13 mouse cellular contexts compared by ENCODE assay signal in the genomic region with DNA sequence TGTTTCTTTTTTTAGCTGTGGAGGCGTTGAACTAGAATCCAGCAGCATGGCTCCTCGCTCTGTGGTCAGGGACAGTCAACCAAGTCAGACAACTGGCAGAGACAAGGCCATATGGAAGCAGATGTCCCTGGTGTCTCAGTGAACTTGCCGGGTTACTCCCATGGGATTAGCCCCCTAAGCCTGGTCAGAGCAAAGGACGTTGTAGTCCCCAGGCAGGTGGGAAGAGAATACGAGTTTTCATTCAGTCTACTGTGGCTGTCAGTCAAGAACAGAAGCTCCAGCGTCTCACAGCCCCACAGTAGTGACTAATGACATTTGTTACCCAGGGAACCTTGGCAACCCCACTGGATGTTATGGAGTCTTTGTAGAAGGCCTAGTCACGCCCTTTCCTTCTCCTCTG. TPM values are rescaled to one million over a fixed set of nuclear protein-coding genes. Genes with fewer than 3 reads are reported as not detected.
DNase-seq lines count a peak whose midpoint lies in the region; ATAC-seq and TF ChIP-seq lines count a peak whose summit lies in the region.
"Had no signal": no experiment of that assay in that cellular context is flagged by ENCODE, and none has a peak within 500 bp of the region (broad histone marks: within the 10 kb centered on the region; RNA-seq: fewer than 3 reads in every experiment).

No protein-coding gene starts in this region.

- H3K9ac ChIP-seq in forebrain, embryonic 11.5 days (ENCODE audit: low read length), result no peak overlapping the region
- H3K9ac ChIP-seq in hindbrain, embryonic 16.5 days (ENCODE audit: low read depth, low read length), result no peak overlapping the region
- H3K9ac ChIP-seq in midbrain, embryonic 15.5 days, result no peak overlapping the region
- H3K9ac ChIP-seq: kidney, embryonic 15.5 days; liver, embryonic 14.5 days had no signal

- 50% methylated on average over 7 of the region's 7 CpGs for WGBS in forebrain, embryonic 11.5 days
- 20% methylated on average over 7 of the region's 7 CpGs for WGBS in hindbrain, embryonic 16.5 days
- 25% methylated on average over 7 of the region's 7 CpGs for WGBS in midbrain, embryonic 15.5 days

- H3K36me3 ChIP-seq in forebrain, embryonic 11.5 days (ENCODE audit: control insufficient read depth, insufficient read depth, low read length), result no peaks in the 10 kb centered on the region
- no peaks in the 10 kb centered on the region for H3K36me3 ChIP-seq in hindbrain, embryonic 16.5 days (ENCODE audit: control insufficient read depth, insufficient read depth, low read length)
- H3K36me3 ChIP-seq in midbrain, embryonic 15.5 days (replicated peaks), result no peaks in the 10 kb centered on the region
- H3K36me3 ChIP-seq: kidney, embryonic 15.5 days had no signal

- H3K27ac ChIP-seq in forebrain, embryonic 11.5 days (ENCODE audit: low read depth, low read length), result peak overlapping the region; percentile 95
- H3K27ac ChIP-seq in hindbrain, embryonic 16.5 days (ENCODE audit: low read depth, low read length), result peak overlapping the region; percentile 88
- H3K27ac ChIP-seq in midbrain, embryonic 15.5 days, result peak overlapping the region; percentile 91
- H3K27ac ChIP-seq: kidney, embryonic 15.5 days; liver, embryonic 14.5 days; macrophage had no signal

- no peak for TF ChIP-seq POLR2A in brain, embryonic 14.5 days (IDR thresholded peaks at IDR 0.05; ENCODE audit: borderline replicate concordance, extremely low read depth, insufficient read depth, insufficient read length, poor library complexity, severe bottlenecking)

- H3K4me3 ChIP-seq in forebrain, embryonic 11.5 days (ENCODE audit: low read depth, low read length), result no peak overlapping the region
- no peak overlapping the region for H3K4me3 ChIP-seq in hindbrain, embryonic 16.5 days (ENCODE audit: low read length)
- H3K4me3 ChIP-seq in midbrain, embryonic 15.5 days, result no peak overlapping the region
- H3K4me3 ChIP-seq: kidney, embryonic 15.5 days had no signal

- no peak for TF ChIP-seq CTCF in brain, embryonic 14.5 days (IDR thresholded peaks at IDR 0.05; ENCODE audit: borderline replicate concordance, extremely low read depth, insufficient read depth, insufficient read length)

- H3K9me3 ChIP-seq in forebrain, embryonic 11.5 days (ENCODE audit: control insufficient read depth, low read length), result no peaks in the 10 kb centered on the region
- H3K9me3 ChIP-seq in hindbrain, embryonic 16.5 days (ENCODE audit: control insufficient read depth, low read length), result no peaks in the 10 kb centered on the region
- no peaks in the 10 kb centered on the region for H3K9me3 ChIP-seq in midbrain, embryonic 15.5 days
- H3K9me3 ChIP-seq: kidney, embryonic 15.5 days had no signal

- H3K4me1 ChIP-seq in forebrain, embryonic 11.5 days (replicated peaks; ENCODE audit: control insufficient read depth, insufficient read depth, low read length), result peaks cover 23% of the 10 kb centered on the region
- peaks cover 64% of the 10 kb centered on the region for H3K4me1 ChIP-seq in hindbrain, embryonic 16.5 days (ENCODE audit: control insufficient read depth, insufficient read depth, low read depth, low read length)
- H3K4me1 ChIP-seq in midbrain, embryonic 15.5 days, result peaks cover 83% of the 10 kb centered on the region

- no peak for ATAC-seq in forebrain, embryonic 11.5 days (replicated peaks; ENCODE audit: low FRiP score)
- no peak for ATAC-seq in hindbrain, embryonic 16.5 days
- ATAC-seq in midbrain, embryonic 15.5 days (replicated peaks), result no peak
- no peak for ATAC-seq in megakaryocyte, adult 5-6 weeks (ENCODE audit: poor library complexity, severe bottlenecking)

- peak; percentile 61 for DNase-seq in brain, embryonic 14.5 days (ENCODE audit: low read depth)
- DNase-seq in forebrain, embryonic 11.5 days (ENCODE audit: low spot score), result no peak
- DNase-seq in cerebellum, adult 11 months, result no peak
- DNase-seq in adrenal gland, adult 2 months, result no peak
- DNase-seq in layer of hippocampus, postnatal 14 days (ENCODE audit: low spot score in 2 of 2), result no peak
- DNase-seq: heart, adult 18-20 months; heart, postnatal 4 days had no signal

- peaks cover 7% of the 10 kb centered on the region for H3K27me3 ChIP-seq in forebrain, embryonic 11.5 days (ENCODE audit: control insufficient read depth, insufficient read depth, low read length)
- no peaks in the 10 kb centered on the region for H3K27me3 ChIP-seq in hindbrain, embryonic 16.5 days (replicated peaks; ENCODE audit: control insufficient read depth, insufficient read depth, low read length)
- H3K27me3 ChIP-seq in midbrain, embryonic 15.5 days (replicated peaks), result no peaks in the 10 kb centered on the region

- no peak overlapping the region for H3K4me2 ChIP-seq in forebrain, embryonic 11.5 days (ENCODE audit: low read depth, low read length, severe bottlenecking)
- H3K4me2 ChIP-seq in hindbrain, embryonic 16.5 days (ENCODE audit: low read length), result peak overlapping the region; percentile 32
- no peak overlapping the region for H3K4me2 ChIP-seq in midbrain, embryonic 15.5 days
- H3K4me2 ChIP-seq: kidney, embryonic 15.5 days had no signal

RNA-seq across cellular contexts. Expression of a gene that starts 28.8 kb away (rescaled TPM):
- polyA plus RNA-seq in brain, embryonic 14.5 days (2012; rRNA removed), result 18.9 and 19.5 TPM in 2 replicates
- polyA plus RNA-seq in forebrain, embryonic 11.5 days (2014; fragmentation: Nextera tagmentation; extraction: Ambion mirVana), result 15.6 and 16.3 TPM in 2 replicates
- polyA plus RNA-seq in hindbrain, embryonic 16.5 days (2015; fragmentation: Nextera tagmentation; extraction: Ambion mirVana), result 17.8 and 19.3 TPM in 2 replicates
- polyA plus RNA-seq in midbrain, embryonic 15.5 days (2015; fragmentation: Nextera tagmentation; extraction: Ambion mirVana), result 16.4 and 18.3 TPM in 2 replicates
- total RNA-seq in adrenal gland, adult 2 months (2021), result 10 to 100 TPM; 40.4 to 42.3 TPM
- polyA plus RNA-seq in adrenal gland, adult 2 months (2012; rRNA removed), result 44.4 and 45.8 TPM in 2 replicates
- total RNA-seq in layer of hippocampus, postnatal 14 days (2021), result 10 to 100 TPM; 16.7 to 16.8 TPM
- 4.3 and 5.0 TPM in 2 replicates for total RNA-seq in megakaryocyte, adult 5-6 weeks (2015)
- 3.9 and 5.9 TPM in 2 replicates for total RNA-seq in megakaryocyte, adult 5-6 weeks (2017)

RNA-seq across cellular contexts. Expression of a gene that starts 47.5 kb away (rescaled TPM):
- polyA plus RNA-seq in brain, embryonic 14.5 days (2012; rRNA removed), result 9.5 and 30.2 TPM in 2 replicates
- 6.0 and 7.0 TPM in 2 replicates for polyA plus RNA-seq in forebrain, embryonic 11.5 days (2014; fragmentation: Nextera tagmentation; extraction: Ambion mirVana)
- polyA plus RNA-seq in hindbrain, embryonic 16.5 days (2015; fragmentation: Nextera tagmentation; extraction: Ambion mirVana), result 12.6 and 18.3 TPM in 2 replicates
- polyA plus RNA-seq in midbrain, embryonic 15.5 days (2015; fragmentation: Nextera tagmentation; extraction: Ambion mirVana), result 20.2 and 21.4 TPM in 2 replicates
- 10 to 100 TPM; 13.9 to 16.2 TPM for total RNA-seq in adrenal gland, adult 2 months (2021)
- polyA plus RNA-seq in adrenal gland, adult 2 months (2012; rRNA removed), result 19.3 and 20.3 TPM in 2 replicates
- 10 to 100 TPM; 25.1 to 28.7 TPM for total RNA-seq in layer of hippocampus, postnatal 14 days (2021)
- total RNA-seq in megakaryocyte, adult 5-6 weeks (2015), result 29.5 and 30.0 TPM in 2 replicates
- 25.1 and 26.5 TPM in 2 replicates for total RNA-seq in megakaryocyte, adult 5-6 weeks (2017)
